Mouse (Mus musculus) forebrain, embryonic 12.5 days (tissue): Measurements from ENCODE around the gene Olfr71. TPM values are rescaled to one million over a fixed set of nuclear protein-coding genes. Genes with fewer than 3 reads are reported as not detected.

Experiments used
- ATAC-seq: fragments of 200-750 bp; cut with Nextera tagmentation; 2 replicates; pipeline ENCODE4 v1.8.0; 2017; ENCODE audit warnings: moderate TSS enrichment; ENCODE audit not compliant: low FRiP score
- H3K27ac ChIP-seq: fragments of 300-500 bp; sonication (generic); 2 replicates; pipeline ENCODE4 v1.5.1; 2016; ENCODE audit warnings: mild to moderate bottlenecking
- H3K27me3 ChIP-seq: fragments of 300-500 bp; sonication (generic); 2 replicates; pipeline ENCODE4 v1.6.1; 2016; ENCODE audit warnings: mild to moderate bottlenecking
- H3K36me3 ChIP-seq: fragments of 300-500 bp; sonication (generic); replicated peaks from 2 replicates; pipeline ENCODE4 v1.6.1; 2016; ENCODE audit warnings: mild to moderate bottlenecking
- H3K4me1 ChIP-seq: fragments of 300-500 bp; sonication (generic); 2 replicates; pipeline ENCODE4 v1.6.1; 2016
- H3K4me2 ChIP-seq: fragments of 300-500 bp; sonication (generic); 2 replicates; pipeline ENCODE4 v1.6.1; 2016; ENCODE audit warnings: mild to moderate bottlenecking, moderate library complexity
- H3K4me3 ChIP-seq: fragments of 300-500 bp; sonication (generic); replicated peaks from 2 replicates; pipeline ENCODE4 v1.5.1; 2016; ENCODE audit warnings: mild to moderate bottlenecking
- H3K9ac ChIP-seq: fragments of 300-500 bp; sonication (generic); 2 replicates; pipeline ENCODE4 v1.6.1; 2016; ENCODE audit warnings: mild to moderate bottlenecking
- H3K9me3 ChIP-seq: fragments of 300-500 bp; sonication (generic); 2 replicates; pipeline ENCODE4 v1.6.1; 2016
- WGBS: fragments of 180-500 bp; shearing (Covaris S2); methylation state at CpG from one replicate; pipeline ENCODE4 v1.1.7; 2016; 5-methylcytosine and 5-hydroxymethylcytosine counted together
- polyA plus RNA-seq: library from polyadenylated mRNA; unstranded; fragments of >200 nt; fragmentation: Nextera tagmentation; extraction: Ambion mirVana; gene quantifications from 2 replicates; pipeline ENCODE4 v1.2.1, GENCODE M21; 2016

Olfr71 gene
- polyA plus RNA-seq, 1 experiment from 2014 or later, result 0.09 TPM

DNA sequence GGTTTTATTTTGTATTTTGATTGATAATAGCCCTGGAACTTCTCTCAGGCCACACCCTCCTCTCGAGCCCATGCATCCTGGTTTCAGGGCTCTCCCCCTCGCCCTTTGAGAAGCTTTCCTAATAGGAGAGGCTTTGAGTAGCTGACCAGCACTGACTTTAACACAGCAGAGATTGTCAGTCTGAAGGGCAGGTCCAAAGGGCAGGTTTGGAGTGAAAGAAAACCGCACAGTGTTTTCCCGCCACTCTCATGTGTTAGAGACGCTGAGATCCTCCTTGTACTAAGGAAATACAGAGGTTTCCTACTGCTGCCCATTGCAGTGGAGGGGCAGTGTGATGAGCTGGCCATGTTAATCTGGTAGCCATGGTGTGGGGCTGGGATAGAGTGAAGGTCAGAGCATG is 35.1 kb downstream of the Olfr71 start:
- Histone ChIP-seq H3K4me1 (peaks cover 29% of the 10 kb centered on the region), H3K27ac (no peak overlapping the region), H3K27me3 (no peaks in the 10 kb centered on the region), H3K9ac (no peak overlapping the region), H3K4me2 (no peak overlapping the region), H3K4me3 (no peak overlapping the region), H3K36me3 (peaks cover 39% of the 10 kb centered on the region), H3K9me3 (no peaks in the 10 kb centered on the region)
- WGBS, result 84% methylated on average over 5 of the region's 5 CpGs
- ATAC-seq, result no peak

DNA sequence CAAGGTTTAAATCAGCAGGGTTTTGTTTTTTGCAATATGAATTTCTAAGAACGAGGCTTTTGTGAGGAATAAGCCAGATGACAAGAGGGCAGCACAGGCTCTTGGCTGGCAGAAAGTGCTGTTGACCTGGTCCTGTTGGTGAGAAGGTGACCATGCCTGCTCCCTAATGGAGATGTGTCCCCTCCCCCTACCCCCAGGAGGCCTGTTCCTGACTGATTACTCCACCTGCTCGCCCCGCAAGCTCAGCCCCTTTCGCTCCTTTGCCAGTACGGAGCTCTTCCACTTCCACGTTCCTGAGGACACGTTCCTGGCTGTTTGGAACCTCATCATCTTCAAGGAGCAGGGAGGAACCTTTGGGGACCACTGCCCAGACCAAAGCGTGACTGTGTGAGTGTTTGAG is 36.4 kb downstream of the Olfr71 start:
- peaks cover 35% of the 10 kb centered on the region for H3K4me1 ChIP-seq
- ATAC-seq, result no peak
- H3K27me3 ChIP-seq, result no peaks in the 10 kb centered on the region
- H3K9ac ChIP-seq, result no peak overlapping the region
- no peaks in the 10 kb centered on the region for H3K9me3 ChIP-seq
- H3K27ac ChIP-seq, result no peak overlapping the region
- H3K36me3 ChIP-seq, result peaks cover 34% of the 10 kb centered on the region
- WGBS, result 85% methylated on average over 8 of the region's 8 CpGs
- H3K4me2 ChIP-seq, result no peak overlapping the region
- H3K4me3 ChIP-seq, result no peak overlapping the region

DNA sequence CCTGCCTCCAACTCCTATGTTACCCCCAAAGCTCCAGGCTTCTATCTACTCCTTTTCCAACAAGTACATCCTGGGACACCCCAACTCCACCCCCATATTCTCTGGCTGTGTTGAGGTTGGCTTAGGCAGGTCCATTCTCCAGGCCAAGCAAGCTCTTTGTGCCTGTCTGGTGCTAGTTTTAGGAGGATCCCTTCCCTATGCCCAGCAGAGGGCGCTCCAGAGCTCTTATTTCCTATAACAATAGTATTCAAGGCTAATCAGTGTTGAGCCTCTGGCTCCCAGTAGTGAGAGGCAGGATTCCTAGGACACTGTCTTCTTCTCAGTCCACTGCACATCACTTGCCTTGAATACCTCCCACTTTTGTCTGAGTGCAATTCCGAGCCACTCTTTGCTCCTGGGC is 38.0 kb downstream of the Olfr71 start:
- H3K4me1 ChIP-seq, result peaks cover 39% of the 10 kb centered on the region
- peak; percentile 24; the same call in 1 of the 2 replicates for ATAC-seq
- no peaks in the 10 kb centered on the region for H3K9me3 ChIP-seq
- H3K9ac ChIP-seq, result no peak overlapping the region
- no peak overlapping the region for H3K4me3 ChIP-seq
- H3K27ac ChIP-seq, result no peak overlapping the region
- no peaks in the 10 kb centered on the region for H3K27me3 ChIP-seq
- H3K36me3 ChIP-seq, result peaks cover 19% of the 10 kb centered on the region
- WGBS, result 7% methylated on average over 2 of the region's 2 CpGs
- H3K4me2 ChIP-seq, result peak overlapping the region; percentile 21

DNA sequence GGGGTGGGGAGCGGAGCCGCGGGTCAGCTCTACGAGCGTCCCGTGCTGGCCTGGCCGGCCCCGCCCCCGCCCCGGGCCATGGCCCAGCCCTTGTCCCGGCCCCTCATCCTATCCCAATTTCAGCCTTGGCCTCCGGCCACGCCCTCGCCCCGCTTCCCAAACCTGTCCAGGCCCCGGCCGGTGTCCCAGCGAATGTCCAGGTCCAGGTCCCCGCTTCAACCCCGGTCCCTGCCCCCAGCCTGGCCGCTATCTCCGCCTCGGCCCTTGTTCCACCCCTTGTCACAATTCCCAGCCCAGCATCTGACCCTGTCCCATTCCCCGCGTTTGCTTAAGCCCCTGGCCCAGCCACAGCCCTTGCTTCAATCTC is 40.6 kb downstream of the Olfr71 start:
- Histone ChIP-seq H3K36me3 (peaks cover 4% of the 10 kb centered on the region), H3K27me3 (peaks cover 22% of the 10 kb centered on the region), H3K9ac (peak overlapping the region; percentile 84), H3K4me1 (peaks cover 39% of the 10 kb centered on the region), H3K9me3 (no peaks in the 10 kb centered on the region), H3K4me2 (peak overlapping the region; percentile 85), H3K4me3 (peak overlapping the region; percentile 77), H3K27ac (no peak overlapping the region; the same call in 1 of the 2 replicates)
- under 1% methylated on average over 19 of the region's 25 CpGs for WGBS
- peak; percentile 58 for ATAC-seq

DNA sequence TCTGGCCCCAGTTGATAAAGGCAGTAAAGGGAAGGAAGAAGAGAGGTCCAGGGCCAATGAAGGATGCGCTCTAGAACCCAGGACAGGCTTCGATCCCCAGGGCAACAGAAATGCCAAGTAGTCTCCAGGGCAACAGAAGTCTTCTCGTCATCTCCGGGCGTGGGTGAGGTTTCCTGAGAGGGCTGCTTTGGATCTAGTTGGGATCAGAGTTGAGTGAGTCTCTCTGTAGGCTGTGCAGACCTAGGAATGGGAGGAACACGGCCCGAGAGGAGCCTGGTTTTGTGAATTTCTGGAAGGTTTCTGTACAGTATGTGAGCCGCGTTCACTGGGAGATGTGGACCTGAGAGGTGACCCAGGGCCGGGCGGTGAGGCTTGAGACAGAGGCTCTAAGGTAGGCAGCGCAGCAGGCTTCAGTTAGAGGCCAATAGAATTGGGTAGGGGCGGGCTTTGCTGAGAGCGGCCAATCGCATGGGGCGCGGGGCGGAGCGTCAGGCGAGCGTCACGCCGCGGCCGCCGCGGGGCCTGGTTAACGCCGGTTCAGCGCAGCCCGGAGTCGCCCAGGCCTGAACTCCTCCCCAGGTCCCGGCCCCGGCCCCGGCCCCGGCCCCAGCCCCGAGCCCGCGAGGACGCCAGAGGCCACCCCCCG is 41.1 kb downstream of the Olfr71 start, which contains the start of the genes Tmem8b and Fam221b:
Gene Tmem8b (plus strand): TSS at position 190 of the 646 bp plus-strand sequence.
Gene Fam221b (minus strand): TSS at position 364 of the 646 bp plus-strand sequence.
- H3K9ac ChIP-seq, result peak within 1 kb of the TSS; percentile 84
- WGBS, result 4% methylated on average over 24 of the region's 41 CpGs
- H3K36me3 ChIP-seq, result no peaks in the 10 kb centered on the region
- H3K27me3 ChIP-seq, result peaks cover 22% of the 10 kb centered on the region
- H3K27ac ChIP-seq, result no peak within 1 kb of the TSS; the same call in 1 of the 2 replicates
- H3K4me3 ChIP-seq, result peak within 1 kb of the TSS; percentile 77
- peak within 1 kb of the TSS; percentile 85 for H3K4me2 ChIP-seq
- H3K4me1 ChIP-seq, result peaks cover 39% of the 10 kb centered on the region
- ATAC-seq, result peak; percentile 95
- no peaks in the 10 kb centered on the region for H3K9me3 ChIP-seq

DNA sequence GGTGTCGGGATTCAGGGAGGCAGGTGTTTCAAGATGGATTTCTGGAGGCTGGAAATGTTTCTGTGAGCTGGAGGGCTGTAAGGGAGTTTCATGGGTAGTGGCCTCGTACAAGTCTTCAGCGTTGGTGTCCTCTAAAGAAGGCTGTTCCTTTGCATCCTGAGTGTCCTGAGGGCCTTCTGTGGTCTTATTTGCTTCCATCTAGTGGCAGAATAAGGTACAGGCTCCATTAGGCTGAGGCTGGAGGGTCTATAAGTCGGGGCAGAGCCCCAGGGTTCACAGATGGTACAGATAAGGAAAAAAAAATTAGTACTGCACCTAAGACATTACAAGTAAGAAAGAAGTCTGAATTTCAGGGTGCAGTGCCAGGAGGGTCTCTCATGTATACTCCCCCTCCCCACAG is 43.6 kb downstream of the Olfr71 start:
- Histone ChIP-seq H3K4me3 (no peak overlapping the region), H3K4me2 (no peak overlapping the region), H3K27me3 (peaks cover 43% of the 10 kb centered on the region), H3K9me3 (no peaks in the 10 kb centered on the region), H3K36me3 (no peaks in the 10 kb centered on the region), H3K4me1 (peaks cover 25% of the 10 kb centered on the region), H3K27ac (no peak overlapping the region), H3K9ac (no peak overlapping the region)
- no peak for ATAC-seq
- WGBS, result 28% methylated on average over 4 of the region's 4 CpGs

DNA sequence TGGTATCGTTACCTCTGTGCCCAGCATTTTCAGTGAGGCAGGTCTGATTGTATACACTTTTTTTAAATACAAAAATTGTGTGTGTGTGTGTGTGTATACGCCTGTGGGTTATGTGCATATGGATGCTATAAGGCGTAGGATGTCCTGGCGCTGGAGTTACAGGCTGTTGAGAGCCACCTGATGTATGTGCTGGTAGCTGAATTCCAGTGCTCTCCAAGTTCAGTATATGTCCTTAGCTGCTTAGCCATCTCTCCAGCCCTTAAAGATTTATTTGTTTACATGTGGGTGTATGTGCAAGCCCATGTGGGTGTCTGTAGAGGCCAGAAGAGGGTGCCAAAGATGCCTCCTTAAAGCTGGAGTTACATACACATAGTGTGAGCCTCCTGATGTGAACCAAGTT is 52.9 kb downstream of the Olfr71 start:
- H3K27me3 ChIP-seq, result peaks cover 12% of the 10 kb centered on the region
- H3K27ac ChIP-seq, result no peak overlapping the region
- no peak overlapping the region for H3K9ac ChIP-seq

DNA sequence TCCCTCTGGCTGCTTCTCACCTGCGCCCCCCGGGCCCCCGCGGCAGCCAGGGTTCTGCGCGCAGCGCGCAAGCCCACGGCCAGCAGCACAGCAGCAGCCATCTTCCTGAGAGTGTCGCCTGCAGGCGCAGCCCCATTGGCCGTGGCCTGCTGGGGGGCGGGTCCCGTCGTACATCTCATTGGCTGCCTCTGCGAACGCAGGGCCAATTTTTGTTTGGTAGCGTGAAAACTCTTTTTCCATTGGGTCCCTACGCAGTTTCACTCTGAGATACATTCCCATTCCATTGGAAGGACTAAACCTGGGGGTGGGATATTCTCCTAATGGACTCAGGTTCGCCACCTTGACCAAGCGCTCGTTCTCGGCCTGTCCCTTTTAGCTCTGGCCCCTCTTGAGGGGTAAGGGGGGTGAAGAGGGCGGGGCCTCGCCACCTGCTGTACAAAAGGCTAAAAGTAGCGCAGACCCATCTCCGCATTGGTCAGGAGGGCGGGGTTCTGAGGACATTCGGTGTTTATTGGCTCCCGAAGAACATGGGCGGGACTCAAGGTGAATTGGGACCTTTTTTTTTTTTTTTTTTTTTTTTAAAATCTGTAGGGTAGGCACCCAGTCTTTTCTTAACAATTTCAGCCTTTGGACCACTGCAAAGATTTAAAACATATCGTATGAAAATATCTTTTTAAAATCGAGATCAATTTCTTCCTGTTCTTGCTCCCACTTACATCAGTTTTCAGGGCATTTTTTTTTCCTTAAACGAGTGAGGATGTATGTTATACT is 53.5 kb downstream of the Olfr71 start, which contains the start of gene Hint2:
Gene Hint2 (minus strand): TSS at position 128 of the 771 bp plus-strand sequence.
- H3K27me3 ChIP-seq, result peaks cover 6% of the 10 kb centered on the region
- peaks cover 18% of the 10 kb centered on the region for H3K4me1 ChIP-seq
- H3K4me3 ChIP-seq, result peak within 1 kb of the TSS; percentile 72
- peak; percentile 96 for ATAC-seq
- H3K4me2 ChIP-seq, result peak within 1 kb of the TSS; percentile 73
- H3K27ac ChIP-seq, result peak within 1 kb of the TSS; percentile 91
- peak within 1 kb of the TSS; percentile 81 for H3K9ac ChIP-seq
- no peaks in the 10 kb centered on the region for H3K9me3 ChIP-seq
- peaks cover 2% of the 10 kb centered on the region; the same call in 1 of the 2 replicates for H3K36me3 ChIP-seq
- WGBS, result 1% methylated on average over 33 of the region's 34 CpGs

More for the DNA sequence above, 52.9 kb downstream of the Olfr71 start:
- WGBS, result 63% methylated on average over 4 of the region's 4 CpGs
- Histone ChIP-seq H3K4me2 (peak overlapping the region; percentile 73), H3K9me3 (no peaks in the 10 kb centered on the region), H3K4me1 (peaks cover 18% of the 10 kb centered on the region), H3K4me3 (peak overlapping the region; percentile 72), H3K36me3 (no peaks in the 10 kb centered on the region)
- ATAC-seq, result no peak

DNA sequence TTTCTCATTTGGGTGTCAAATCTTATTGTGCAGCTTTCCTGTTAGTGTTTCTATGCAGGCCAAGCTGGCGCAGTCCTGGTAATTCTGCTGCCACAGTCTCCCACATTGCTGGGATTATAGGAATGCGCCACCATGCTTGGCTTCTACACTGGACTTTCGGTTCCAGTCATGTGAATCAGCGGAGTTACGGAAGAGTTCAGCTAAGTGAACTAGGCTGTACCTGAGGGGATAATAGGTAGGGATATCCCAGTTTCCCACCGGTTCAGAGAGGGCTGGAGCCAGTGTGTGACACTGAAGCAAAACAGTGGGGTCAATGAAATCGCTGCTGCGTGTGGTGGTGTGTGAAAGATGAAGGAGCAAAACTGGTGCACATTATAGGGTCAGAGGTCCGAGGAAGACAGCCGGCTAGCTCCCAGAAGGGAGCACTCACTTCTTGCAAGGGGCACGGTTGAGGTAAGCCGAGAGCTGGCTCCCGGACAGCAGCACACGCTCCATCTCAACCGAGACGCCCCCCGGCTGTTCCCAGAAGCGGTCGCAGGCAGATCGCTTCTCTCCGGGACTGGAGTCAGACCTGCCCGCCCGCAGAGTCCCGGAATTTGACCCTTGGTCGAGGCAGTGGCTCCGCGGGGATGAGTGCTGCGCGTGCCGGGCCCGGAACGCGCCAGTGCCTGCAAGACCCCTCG is 54.3 kb downstream of the Olfr71 start:
- ATAC-seq, result peak; percentile 47
- H3K9me3 ChIP-seq, result no peaks in the 10 kb centered on the region
- peak overlapping the region; percentile 91 for H3K27ac ChIP-seq
- peak overlapping the region; percentile 72 for H3K4me3 ChIP-seq
- H3K27me3 ChIP-seq, result no peaks in the 10 kb centered on the region
- H3K4me1 ChIP-seq, result peaks cover 18% of the 10 kb centered on the region
- 6% methylated on average over 34 of the region's 34 CpGs for WGBS
- H3K36me3 ChIP-seq, result peaks cover 8% of the 10 kb centered on the region; the same call in 1 of the 2 replicates
- H3K4me2 ChIP-seq, result peak overlapping the region; percentile 73
- H3K9ac ChIP-seq, result peak overlapping the region; percentile 81

Other genes starting within 250 kb of the Olfr71 start
- not detected in 2 replicates for gene Sit1, start 226.5 kb downstream of the Olfr71 start, polyA plus RNA-seq
- 44.7 and 45.8 TPM in 2 replicates for gene Ccdc107, start 217.4 kb downstream of the Olfr71 start, polyA plus RNA-seq
- gene Arhgef39, start 210.6 kb downstream of the Olfr71 start, polyA plus RNA-seq, result 45.8 and 50.3 TPM in 2 replicates
- gene Car9, start 203.3 kb downstream of the Olfr71 start, polyA plus RNA-seq, result 0.27 and 0.50 TPM in 2 replicates
- gene Tpm2, start 186.5 kb downstream of the Olfr71 start, polyA plus RNA-seq, result 36.5 and 40.2 TPM in 2 replicates
- 45.3 and 46.2 TPM in 2 replicates for gene Creb3, start 147.9 kb downstream of the Olfr71 start, polyA plus RNA-seq
- gene Tln1, start 147.6 kb downstream of the Olfr71 start, polyA plus RNA-seq, result 54.5 and 55.9 TPM in 2 replicates
- 29.9 and 30.9 TPM in 2 replicates for gene Rgp1, start 131.5 kb downstream of the Olfr71 start, polyA plus RNA-seq
- 43.7 and 48.2 TPM in 2 replicates for gene Gba2, start 131.4 kb downstream of the Olfr71 start, polyA plus RNA-seq
- 0.89 and 3.5 TPM in 2 replicates for gene Msmp, start 125.8 kb downstream of the Olfr71 start, polyA plus RNA-seq
- 11.6 and 14.9 TPM in 2 replicates for gene Npr2, start 78.3 kb downstream of the Olfr71 start, polyA plus RNA-seq
- gene Spag8, start 56.7 kb downstream of the Olfr71 start, polyA plus RNA-seq, result 4.3 and 4.6 TPM in 2 replicates
- gene Hint2, start 53.8 kb downstream of the Olfr71 start, polyA plus RNA-seq, result 69.5 and 71.2 TPM in 2 replicates
- 12.8 and 13.1 TPM in 2 replicates for gene Tmem8b, start 41.3 kb downstream of the Olfr71 start, polyA plus RNA-seq
- 2.8 and 3.3 TPM in 2 replicates for gene Fam221b, start 41.1 kb downstream of the Olfr71 start, polyA plus RNA-seq
- gene Olfr70, start 9.4 kb downstream of the Olfr71 start, polyA plus RNA-seq, result not detected in 2 replicates
- 0.13 TPM in 1 of 2 replicates, not detected in the other for gene Hrct1, start 16.9 kb upstream of the Olfr71 start, polyA plus RNA-seq
- gene Spaar, start 19.8 kb upstream of the Olfr71 start, polyA plus RNA-seq, result not detected in 2 replicates
- not detected in 2 replicates for gene Olfr159, start 60.8 kb upstream of the Olfr71 start, polyA plus RNA-seq
- not detected in 2 replicates for gene Olfr156, start 113.6 kb upstream of the Olfr71 start, polyA plus RNA-seq
- gene Olfr157, start 129.9 kb upstream of the Olfr71 start, polyA plus RNA-seq, result not detected in 2 replicates
- gene Olfr155, start 141.3 kb upstream of the Olfr71 start, polyA plus RNA-seq, result not detected in 2 replicates
- 8.9 and 11.3 TPM in 2 replicates for gene Reck, start 165.3 kb upstream of the Olfr71 start, polyA plus RNA-seq
- gene Glipr2, start 247.1 kb upstream of the Olfr71 start, polyA plus RNA-seq, result 56.9 and 61.7 TPM in 2 replicates